Mouse (Mus musculus) granulocyte monocyte progenitor cell, adult 5-6 weeks (primary cell): ENCODE results near the gene Tspan15. TPM values are rescaled to one million over a fixed set of nuclear protein-coding genes. Genes with fewer than 3 reads are reported as not detected.
A peak's percentile ranks its signal among the peaks of the same experiment; 100 is the strongest.

Experiments
- ATAC-seq: replicated peaks from 2 replicates; pipeline ENCODE4 v1.8.0; 2016; ENCODE audit warnings: mild to moderate bottlenecking, moderate TSS enrichment, inconsistent platforms; ENCODE audit not compliant: poor library complexity, severe bottlenecking
- total RNA-seq, 2 experiments: library from RNA; stranded (forward) in 1 of 2; stranded (reverse) in 1 of 2; fragments of 200-712, 200-1000 nt in 1 of 2; fragments of >200 nt in 1 of 2; fragmentation: Nextera tagmentation in 1 of 2; gene quantifications; 2 replicates each; pipeline ENCODE4 v1.2.3; 2014 to 2017

The Tspan15 gene
- total RNA-seq, 2 experiments from 2014 or later: not detected

DNA sequence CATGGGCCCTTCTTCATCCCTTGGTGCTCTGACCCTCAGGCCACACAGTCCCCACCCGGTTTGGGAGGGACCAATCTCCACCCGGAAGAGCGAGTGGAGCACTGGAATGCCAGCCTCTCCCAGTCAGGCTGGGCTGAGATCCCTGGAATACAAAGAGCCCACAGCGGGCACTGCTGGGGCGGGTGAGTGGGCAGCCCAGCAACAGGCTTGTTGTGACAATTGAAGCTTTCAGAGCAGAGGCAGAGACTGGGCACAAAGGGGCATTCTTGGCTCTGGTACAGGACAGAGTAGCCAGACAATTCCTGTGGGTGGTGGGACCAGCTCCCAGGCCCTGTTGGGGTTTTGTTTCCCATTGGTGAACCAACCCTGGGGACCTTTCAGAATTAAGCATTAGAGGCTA is 36.6 kb downstream of the Tspan15 start:
- no peak for ATAC-seq

GRCm38 (mm10) chr10:62194043-62194442 is 37.0 kb downstream of the Tspan15 start:
- ATAC-seq: no peak

GRCm38 (mm10) chr10:62192701-62193157 is 38.3 kb downstream of the Tspan15 start:
- no peak for ATAC-seq

DNA sequence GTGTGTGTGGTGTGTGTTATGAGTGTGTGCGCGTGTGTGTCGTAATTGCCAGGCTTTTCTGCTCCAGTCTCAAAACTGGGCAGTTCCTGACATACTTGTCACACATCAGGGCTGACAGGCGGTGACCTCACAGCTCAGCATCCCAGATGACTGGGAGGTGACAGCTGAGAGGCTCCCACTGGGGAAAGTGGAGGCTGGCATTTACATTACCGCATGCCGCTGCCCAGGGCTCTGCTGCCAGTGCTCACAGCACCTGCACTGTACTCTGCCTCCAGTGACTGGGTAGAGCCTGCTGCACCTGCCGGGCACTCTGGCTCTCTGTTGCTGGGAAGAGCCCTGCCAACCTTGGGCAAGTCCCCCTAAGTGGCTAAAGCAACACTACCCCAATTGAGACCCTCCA is 40.2 kb downstream of the Tspan15 start:
- ATAC-seq: no peak

GRCm38 (mm10) chr10:62189910-62190309 is 41.1 kb downstream of the Tspan15 start:
- peak; percentile 65 for ATAC-seq

GRCm38 (mm10) chr10:62189303-62189702 is 41.7 kb downstream of the Tspan15 start:
- no peak for ATAC-seq

DNA sequence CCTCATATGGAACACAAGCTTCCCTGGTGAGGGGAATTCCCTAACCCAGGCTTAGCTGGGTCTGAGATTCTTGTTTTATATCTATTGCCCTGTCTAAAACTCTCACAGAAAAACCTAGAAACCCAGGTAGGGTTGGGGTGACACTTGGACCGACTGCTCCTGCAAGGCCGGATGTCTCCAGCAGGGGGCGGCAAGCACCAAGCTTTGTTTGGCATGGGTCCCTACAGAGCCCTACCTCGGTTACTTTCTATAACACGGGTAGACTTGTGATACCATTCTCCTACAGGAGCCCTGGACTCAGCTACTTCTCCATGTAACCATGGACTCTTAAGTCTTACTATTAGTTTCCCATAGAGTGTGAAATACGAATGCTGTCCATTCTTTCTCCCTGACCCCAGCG is 44.2 kb downstream of the Tspan15 start:
- peak; percentile 37 for ATAC-seq

- peak; percentile 86 for ATAC-seq
Observed at GRCm38 (mm10) chr10:62183053-62183452, 48.0 kb downstream of the Tspan15 start.

GRCm38 (mm10) chr10:62182471-62183014 is 48.5 kb downstream of the Tspan15 start:
- ATAC-seq: peak; percentile 79

DNA sequence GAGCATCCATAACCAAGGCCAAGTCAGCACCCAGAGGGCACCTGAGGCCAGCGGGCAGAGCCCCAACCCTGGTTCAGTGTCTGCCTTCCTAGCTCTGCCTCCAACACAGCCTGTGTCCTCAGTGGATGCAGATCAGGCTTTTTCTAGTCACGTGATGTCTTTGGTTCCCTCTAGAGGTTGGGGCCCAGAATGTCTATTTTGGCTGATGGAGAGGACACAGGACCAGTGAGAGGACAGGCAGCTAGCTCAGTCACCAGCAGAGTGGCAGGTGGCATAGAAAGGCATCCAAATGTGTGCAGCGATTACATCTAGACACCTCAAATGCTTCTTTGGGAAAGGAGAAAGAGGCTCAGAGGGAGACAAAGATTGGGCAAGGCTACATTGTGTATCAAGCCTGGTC is 49.4 kb downstream of the Tspan15 start:
- no peak for ATAC-seq

- no peak for ATAC-seq
Observed at GRCm38 (mm10) chr10:62179944-62180343, 51.1 kb downstream of the Tspan15 start.

DNA sequence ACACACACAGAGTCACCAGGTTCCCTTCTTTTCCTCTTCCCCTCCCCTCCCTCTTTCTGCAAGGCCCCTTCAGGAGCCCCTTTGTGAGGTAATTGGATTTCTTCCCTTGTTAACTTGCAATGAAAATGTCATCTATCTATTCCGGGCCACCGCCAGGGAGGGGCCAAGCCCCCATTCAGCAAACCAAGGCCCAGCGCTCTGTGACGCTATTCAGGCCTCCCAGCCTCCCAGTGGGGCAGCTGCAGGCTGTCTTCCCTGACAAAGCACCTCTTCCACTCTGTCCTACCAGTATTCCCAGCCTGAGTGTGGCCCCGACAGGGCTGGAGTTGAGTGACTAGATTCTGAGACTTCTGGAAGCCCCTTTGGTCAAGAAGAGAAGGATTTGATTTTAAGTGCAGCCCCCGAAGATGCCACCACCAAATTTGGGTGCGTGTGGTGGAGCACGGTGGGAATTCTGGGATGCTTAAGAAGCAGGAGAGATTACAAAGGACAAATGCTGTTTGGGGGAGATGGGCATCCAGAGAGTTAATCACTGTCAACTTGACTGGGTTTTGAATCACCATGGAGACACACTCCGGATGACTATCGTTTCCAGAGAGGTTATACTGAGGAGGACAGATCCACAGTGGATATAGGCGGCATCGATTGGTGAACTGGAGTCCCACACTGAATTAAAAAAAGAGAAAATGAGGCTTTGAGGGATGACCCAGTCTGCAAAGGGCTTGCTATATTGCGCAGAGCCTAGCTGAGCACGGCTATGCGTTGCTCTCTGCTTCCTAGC is 56.3 kb downstream of the Tspan15 start:
- no peak for ATAC-seq

GRCm38 (mm10) chr10:62173941-62174448 is 57.1 kb downstream of the Tspan15 start:
- no peak for ATAC-seq

GRCm38 (mm10) chr10:62172841-62173553 is 58.1 kb downstream of the Tspan15 start:
- ATAC-seq: no peak

DNA sequence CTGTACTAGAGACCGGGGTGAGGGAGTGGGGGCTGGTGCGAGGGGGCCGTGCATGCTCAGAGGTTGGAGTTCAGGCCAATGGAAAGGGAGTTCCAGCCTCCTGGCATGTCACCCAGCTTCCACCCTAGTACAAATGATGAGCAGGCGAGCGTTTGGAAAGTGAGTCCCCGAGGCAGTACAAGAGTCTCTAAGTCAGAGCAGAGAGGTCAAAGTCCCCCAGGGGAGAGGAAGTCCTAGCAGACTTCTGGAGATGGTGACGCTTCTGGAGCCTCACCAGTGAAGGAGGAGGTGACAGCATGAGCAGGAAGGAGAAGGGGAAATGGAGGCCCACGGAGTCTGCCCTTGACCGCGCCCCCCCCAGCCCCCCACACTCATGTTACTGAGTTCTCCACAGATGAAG is 68.6 kb downstream of the Tspan15 start:
- ATAC-seq: no peak

DNA sequence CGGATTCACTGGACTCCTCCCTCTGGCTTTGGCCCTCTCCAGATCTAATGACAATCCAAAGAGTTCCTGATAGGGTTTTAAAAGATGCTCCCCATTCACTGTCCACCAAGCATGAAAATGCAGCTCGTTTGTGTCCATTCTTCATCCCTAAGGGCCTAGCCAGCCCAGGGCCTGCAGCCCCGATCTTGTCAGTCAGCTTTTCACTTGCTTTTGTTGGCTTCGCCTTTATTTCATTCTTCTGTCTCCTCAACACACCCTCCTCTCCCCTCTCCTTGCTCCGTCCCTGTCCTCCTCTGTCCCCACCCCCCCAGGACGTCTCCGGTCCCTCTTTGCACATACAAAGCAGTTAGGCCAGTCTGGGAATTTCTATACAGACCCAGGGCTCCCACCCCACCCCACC is 81.1 kb downstream of the Tspan15 start:
- ATAC-seq: no peak

- no peak for ATAC-seq
Observed at GRCm38 (mm10) chr10:62147466-62148248, 83.4 kb downstream of the Tspan15 start.

DNA sequence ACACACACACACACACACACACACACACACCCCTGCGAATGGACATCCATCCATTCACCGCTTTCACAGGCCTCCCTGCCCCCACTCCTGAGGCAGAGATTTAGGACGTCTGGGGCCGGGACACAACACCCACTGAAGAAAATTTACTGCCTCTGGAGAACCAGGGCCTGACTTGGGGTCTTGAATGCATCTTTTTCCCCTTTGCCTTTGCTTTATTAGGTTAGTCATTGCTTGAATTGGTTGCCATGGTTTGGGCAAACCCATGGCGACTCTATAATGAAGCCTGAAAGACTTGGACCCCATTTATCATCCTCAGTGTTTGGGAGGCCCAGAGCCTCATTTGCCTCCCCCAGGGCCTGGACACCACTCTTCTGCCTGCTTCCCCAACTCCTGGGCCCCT is 85.1 kb downstream of the Tspan15 start:
- no peak for ATAC-seq

DNA sequence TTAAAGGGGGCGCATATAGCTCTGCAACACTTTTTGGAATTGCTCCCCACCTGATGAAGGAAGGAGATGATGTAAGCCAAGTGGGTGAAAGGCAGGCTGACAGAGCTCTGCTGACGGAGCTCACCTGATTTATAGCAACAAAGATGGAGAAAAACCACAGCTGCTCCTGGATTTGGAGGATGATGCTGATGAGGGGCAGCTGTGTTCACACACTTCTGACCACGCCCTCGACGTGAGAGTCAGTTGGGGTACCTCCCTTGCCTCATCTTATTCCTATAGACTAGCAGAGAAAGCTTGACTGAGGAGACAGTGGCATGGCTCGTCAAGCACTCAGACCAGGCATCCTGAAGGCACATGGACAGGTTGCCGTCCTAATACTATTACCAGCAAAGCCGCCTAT is 87.2 kb downstream of the Tspan15 start, which contains the start of gene Fam241b:
Gene Fam241b (minus strand): TSS at position 101 of the 400 bp plus-strand sequence.
- no peak for ATAC-seq

DNA sequence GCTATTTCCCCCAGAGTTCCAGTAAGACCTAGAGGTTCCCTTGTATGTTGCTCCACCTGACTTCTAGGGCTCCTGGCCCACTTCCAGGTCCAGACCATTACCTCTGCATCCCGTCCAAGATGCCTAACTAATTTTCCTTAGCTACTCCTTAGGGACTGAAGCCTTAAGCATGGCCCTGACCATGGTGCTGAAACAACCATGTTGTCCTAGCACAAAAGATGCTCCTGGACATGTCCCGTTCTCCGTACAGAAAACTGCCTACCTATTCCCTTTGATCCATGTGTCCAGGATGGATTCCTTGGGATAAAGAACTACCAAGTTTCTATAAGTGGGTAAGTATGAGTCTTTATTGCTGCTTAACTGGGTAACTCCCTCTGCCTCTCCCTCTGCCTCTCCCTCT is 93.0 kb downstream of the Tspan15 start:
- no peak for ATAC-seq
